Mouse (Mus musculus) CH12.LX (cell line): ENCODE data around the gene Klhdc4. TPM values are rescaled to one million over a fixed set of nuclear protein-coding genes. Genes with fewer than 3 reads are reported as not detected.

Source experiments
- DNase-seq: peaks from one replicate; pipeline ENCODE4 v3.0.0-alpha.2; 2013; ENCODE audit errors: extremely low read depth
- H3K27ac ChIP-seq: 2 replicates; pipeline ENCODE4 v1.5.1; 2012; ENCODE audit warnings: low read depth, mild to moderate bottlenecking, control low read depth, moderate library complexity; ENCODE audit not compliant: insufficient read depth
- H3K27me3 ChIP-seq: replicated peaks from 2 replicates; pipeline ENCODE3; 2012; ENCODE audit warnings: inconsistent platforms
- H3K36me3 ChIP-seq, 2 experiments: replicated peaks in 1 of 2; 2 replicates each; pipeline versions ENCODE3 to v1.6.1; 2012; ENCODE audit warnings: inconsistent platforms in 1 of 2, low read length in 1 of 2, mild to moderate bottlenecking in 1 of 2, mixed read lengths in 1 of 2, moderate library complexity in 1 of 2; ENCODE audit not compliant: control insufficient read depth in 1 of 2, insufficient read depth in 1 of 2
- H3K4me1 ChIP-seq, 2 experiments: 2 replicates each; pipeline ENCODE4 v1.6.1; 2012; ENCODE audit warnings: inconsistent platforms in 1 of 2, moderate library complexity in 1 of 2; ENCODE audit not compliant: insufficient read depth in 2 of 2, control insufficient read depth in 1 of 2
- H3K4me2 ChIP-seq: 2 replicates; pipeline ENCODE4 v1.6.1; 2012; ENCODE audit warnings: low read depth, mild to moderate bottlenecking, control low read depth; ENCODE audit not compliant: poor library complexity, insufficient read depth, severe bottlenecking
- H3K4me3 ChIP-seq, 3 experiments: fragments of 150-350 bp in 1 of 3; sonication (generic) in 1 of 3; replicated peaks in 1 of 3; 2 replicates each; pipeline versions ENCODE3 to v1.5.1; 2011 to 2012; ENCODE audit warnings: low read depth in 2 of 3, low read length in 2 of 3, mild to moderate bottlenecking in 2 of 3, moderate library complexity in 2 of 3, control low read depth in 1 of 3, improper control_type of control experiment in 1 of 3, inconsistent platforms in 1 of 3, mixed read lengths in 1 of 3; ENCODE audit not compliant: poor library complexity in 1 of 3
- H3K79me2 ChIP-seq: replicated peaks from 2 replicates; pipeline ENCODE4 v1.6.1; 2012; ENCODE audit warnings: mild to moderate bottlenecking, moderate library complexity; ENCODE audit not compliant: control insufficient read depth, poor library complexity, insufficient read depth, severe bottlenecking; ENCODE audit errors: extremely low read depth
- H3K9ac ChIP-seq: 2 replicates; pipeline ENCODE4 v1.6.1; 2012; ENCODE audit warnings: low read depth, mild to moderate bottlenecking, control low read depth, moderate library complexity; ENCODE audit not compliant: insufficient read depth
- H3K9me3 ChIP-seq: replicated peaks from 2 replicates; pipeline ENCODE3; 2012; ENCODE audit warnings: low read length, inconsistent platforms, mixed read lengths
- BHLHE40 ChIP-seq: IDR thresholded peaks from 2 replicates; pipeline ENCODE4 v1.6.1; 2011; ENCODE audit warnings: mild to moderate bottlenecking, low read depth, low read length, improper control_type of control experiment
- CHD1 ChIP-seq: IDR thresholded peaks from 2 replicates; pipeline ENCODE4 v1.6.1; 2012; ENCODE audit warnings: low read depth, low read length, improper control_type of control experiment, inconsistent platforms
- CHD2 ChIP-seq: IDR thresholded peaks from 2 replicates; pipeline ENCODE4 v1.6.1; 2011; ENCODE audit warnings: low read length, improper control_type of control experiment
- CTCF ChIP-seq, 2 experiments: IDR thresholded peaks in 1 of 2; conservative IDR thresholded peaks in 1 of 2; 2 replicates each; pipeline ENCODE4 v1.5.1; 2011 to 2012; ENCODE audit warnings: low read depth in 2 of 2, low read length in 2 of 2, improper control_type of control experiment in 1 of 2, inconsistent platforms in 1 of 2, mild to moderate bottlenecking in 1 of 2, moderate library complexity in 1 of 2
- E2F4 ChIP-seq: IDR thresholded peaks from 2 replicates; pipeline ENCODE4 v1.6.1; 2011; ENCODE audit warnings: low read depth, low read length, improper control_type of control experiment; ENCODE audit not compliant: insufficient replicate concordance
- ELF1 ChIP-seq: IDR thresholded peaks from 2 replicates; pipeline ENCODE4 v1.6.1; 2014; ENCODE audit warnings: low read depth, mild to moderate bottlenecking, inconsistent platforms, low read length, improper control_type of control experiment
- EP300 ChIP-seq: IDR thresholded peaks from 2 replicates; pipeline ENCODE4 v1.6.1; 2011; ENCODE audit warnings: low read length, improper control_type of control experiment
- ETS1 ChIP-seq: conservative IDR thresholded peaks from 2 replicates; pipeline ENCODE4 v1.6.1; 2012; ENCODE audit warnings: low read depth, mild to moderate bottlenecking, inconsistent platforms, low read length, improper control_type of control experiment, moderate library complexity
- GABPA ChIP-seq: IDR thresholded peaks from 2 replicates; pipeline ENCODE4 v1.6.1; 2012; ENCODE audit warnings: low read depth, low read length, improper control_type of control experiment, inconsistent platforms; ENCODE audit not compliant: insufficient replicate concordance
- HCFC1 ChIP-seq: IDR thresholded peaks from 2 replicates; pipeline ENCODE4 v1.6.1; 2012; ENCODE audit warnings: low read depth, mild to moderate bottlenecking, inconsistent platforms, low read length, improper control_type of control experiment
- IRF4 ChIP-seq: IDR thresholded peaks from 2 replicates; pipeline ENCODE4 v1.6.1; 2014; ENCODE audit warnings: low read depth, mild to moderate bottlenecking, inconsistent platforms, low read length, improper control_type of control experiment
- JUN ChIP-seq: IDR thresholded peaks from 2 replicates; pipeline ENCODE4 v1.6.1; 2011; ENCODE audit warnings: low read depth, mild to moderate bottlenecking, low read length, improper control_type of control experiment, moderate library complexity; ENCODE audit not compliant: insufficient read depth
- JUND ChIP-seq: conservative IDR thresholded peaks from 2 replicates; pipeline ENCODE4 v1.6.1; 2011; ENCODE audit warnings: low read depth, low read length, improper control_type of control experiment
- KAT2A ChIP-seq: IDR thresholded peaks from 2 replicates; pipeline ENCODE4 v1.6.1; 2012; ENCODE audit warnings: low read length, improper control_type of control experiment, inconsistent platforms; ENCODE audit not compliant: insufficient replicate concordance
- MAFK ChIP-seq: IDR thresholded peaks from 2 replicates; pipeline ENCODE4 v1.6.1; 2011; ENCODE audit warnings: low read length, improper control_type of control experiment; ENCODE audit not compliant: insufficient replicate concordance
- MAX ChIP-seq: IDR thresholded peaks from 2 replicates; pipeline ENCODE4 v1.6.1; 2011; ENCODE audit warnings: low read length, improper control_type of control experiment
- MAZ ChIP-seq: IDR thresholded peaks from 2 replicates; pipeline ENCODE4 v1.6.1; 2012; ENCODE audit warnings: low read depth, mild to moderate bottlenecking, inconsistent platforms, low read length, improper control_type of control experiment, moderate library complexity
- MEF2A ChIP-seq: IDR thresholded peaks from 2 replicates; pipeline ENCODE4 v1.6.1; 2014; ENCODE audit warnings: low read depth, mild to moderate bottlenecking, inconsistent platforms, low read length, improper control_type of control experiment, borderline replicate concordance
- MXI1 ChIP-seq: IDR thresholded peaks from 2 replicates; pipeline ENCODE4 v1.6.1; 2011; ENCODE audit warnings: mild to moderate bottlenecking, low read depth, low read length, improper control_type of control experiment
- MYC ChIP-seq: IDR thresholded peaks from 2 replicates; pipeline ENCODE4 v1.6.1; 2011; ENCODE audit warnings: low read depth, mild to moderate bottlenecking, improper control_type of control experiment, low read length
- NELFE ChIP-seq: IDR thresholded peaks from 2 replicates; pipeline ENCODE4 v1.6.1; 2011; ENCODE audit warnings: low read depth, low read length, improper control_type of control experiment
- NRF1 ChIP-seq: IDR thresholded peaks from 2 replicates; pipeline ENCODE4 v1.6.1; 2014; ENCODE audit warnings: low read depth, mild to moderate bottlenecking, inconsistent platforms, low read length, improper control_type of control experiment, moderate library complexity
- PAX5 ChIP-seq: IDR thresholded peaks from 2 replicates; pipeline ENCODE4 v1.6.1; 2012; ENCODE audit warnings: low read length, inconsistent platforms, mixed read lengths
- POLR2A ChIP-seq: IDR thresholded peaks from 2 replicates; pipeline ENCODE4 v1.6.1; 2011; ENCODE audit warnings: low read depth, mild to moderate bottlenecking, improper control_type of control experiment, low read length
- POLR2AphosphoS2 ChIP-seq: IDR thresholded peaks from 2 replicates; pipeline ENCODE4 v1.6.1; 2011; ENCODE audit warnings: low read depth, low read length, improper control_type of control experiment
- RAD21 ChIP-seq: IDR thresholded peaks from 2 replicates; pipeline ENCODE4 v1.6.1; 2011; ENCODE audit warnings: low read depth, mild to moderate bottlenecking, low read length, improper control_type of control experiment, moderate library complexity
- RCOR1 ChIP-seq: conservative IDR thresholded peaks from 2 replicates; pipeline ENCODE4 v1.6.1; 2012; ENCODE audit warnings: low read depth, mild to moderate bottlenecking, inconsistent platforms, low read length, improper control_type of control experiment
- SIN3A ChIP-seq: IDR thresholded peaks from 2 replicates; pipeline ENCODE4 v1.6.1; 2012; ENCODE audit warnings: low read length, improper control_type of control experiment, inconsistent platforms
- SMC3 ChIP-seq: IDR thresholded peaks from 2 replicates; pipeline ENCODE4 v1.6.1; 2011; ENCODE audit warnings: low read depth, low read length, improper control_type of control experiment
- TBP ChIP-seq: conservative IDR thresholded peaks from 2 replicates; pipeline ENCODE4 v1.6.1; 2011; ENCODE audit warnings: low read depth, low read length, improper control_type of control experiment
- TCF12 ChIP-seq: IDR thresholded peaks from 2 replicates; pipeline ENCODE4 v1.6.1; 2014; ENCODE audit warnings: low read depth, mild to moderate bottlenecking, inconsistent platforms, low read length, improper control_type of control experiment
- UBTF ChIP-seq: IDR thresholded peaks from 2 replicates; pipeline ENCODE4 v1.6.1; 2012; ENCODE audit warnings: low read depth, mild to moderate bottlenecking, inconsistent platforms, low read length, improper control_type of control experiment, moderate library complexity
- USF1 ChIP-seq: IDR thresholded peaks from 2 replicates; pipeline ENCODE4 v1.6.1; 2014; ENCODE audit warnings: low read depth, mild to moderate bottlenecking, inconsistent platforms, low read length, improper control_type of control experiment
- USF2 ChIP-seq: conservative IDR thresholded peaks from 2 replicates; pipeline ENCODE4 v1.6.1; 2011; ENCODE audit warnings: low read depth, low read length, improper control_type of control experiment
- ZC3H11A ChIP-seq: IDR thresholded peaks from 2 replicates; pipeline ENCODE4 v1.6.1; 2012; ENCODE audit warnings: low read depth, mild to moderate bottlenecking, inconsistent platforms, low read length, improper control_type of control experiment
- ZKSCAN1 ChIP-seq: IDR thresholded peaks from 2 replicates; pipeline ENCODE4 v1.6.1; 2012; ENCODE audit warnings: low read depth, inconsistent platforms, low read length, improper control_type of control experiment, borderline replicate concordance
- ZMIZ1 ChIP-seq: IDR thresholded peaks from 2 replicates; pipeline ENCODE4 v1.6.1; 2012; ENCODE audit warnings: low read depth, mild to moderate bottlenecking, inconsistent platforms, low read length, improper control_type of control experiment
- ZNF384 ChIP-seq: IDR thresholded peaks from 2 replicates; pipeline ENCODE4 v1.6.1; 2012; ENCODE audit warnings: low read depth, low read length, improper control_type of control experiment, inconsistent platforms
- dilution Hi-C: fragments of 300-500 bp; cut with MboI; formaldehyde crosslinking; loops from 2 replicates; pipeline ENCODE4 v1.14.3; 2020; ENCODE audit warnings: low sequenced_read_pairs; ENCODE audit not compliant: extremely low pct_unique_long_range_greater_than_20kb, extremely low pct_ligation_motif_present
- in situ Hi-C: fragments of 300-500 bp; cut with MboI; formaldehyde crosslinking; loops from 3 replicates; pipeline ENCODE4 v1.14.3; 2019; ENCODE audit warnings: low sequenced_read_pairs, low pct_ligation_motif_present, low pct_unique_long_range_greater_than_20kb, mixed read lengths
- polyA plus RNA-seq: library from polyadenylated mRNA; unstranded; fragments of >175 nt; gene quantifications from 2 replicates; pipeline ENCODE4 v1.2.1, GENCODE M21; 2012; ENCODE audit warnings: low read depth; ENCODE audit not compliant: insufficient read length
- total RNA-seq, 2 experiments: library from RNA; depleted of rRNA; stranded (reverse); fragments of 300-350 nt in 1 of 2; fragments of >200 nt in 1 of 2; gene quantifications; 2 replicates each; pipeline ENCODE4 v1.2.3; 2012 to 2014

Gene Klhdc4
- 54.3 and 66.9 TPM in 2 replicates for total RNA-seq (2012; rRNA removed)
- 35.5 and 42.4 TPM in 2 replicates for total RNA-seq (2014; rRNA removed)
- 51.5 and 69.7 TPM in 2 replicates for polyA plus RNA-seq

DNA sequence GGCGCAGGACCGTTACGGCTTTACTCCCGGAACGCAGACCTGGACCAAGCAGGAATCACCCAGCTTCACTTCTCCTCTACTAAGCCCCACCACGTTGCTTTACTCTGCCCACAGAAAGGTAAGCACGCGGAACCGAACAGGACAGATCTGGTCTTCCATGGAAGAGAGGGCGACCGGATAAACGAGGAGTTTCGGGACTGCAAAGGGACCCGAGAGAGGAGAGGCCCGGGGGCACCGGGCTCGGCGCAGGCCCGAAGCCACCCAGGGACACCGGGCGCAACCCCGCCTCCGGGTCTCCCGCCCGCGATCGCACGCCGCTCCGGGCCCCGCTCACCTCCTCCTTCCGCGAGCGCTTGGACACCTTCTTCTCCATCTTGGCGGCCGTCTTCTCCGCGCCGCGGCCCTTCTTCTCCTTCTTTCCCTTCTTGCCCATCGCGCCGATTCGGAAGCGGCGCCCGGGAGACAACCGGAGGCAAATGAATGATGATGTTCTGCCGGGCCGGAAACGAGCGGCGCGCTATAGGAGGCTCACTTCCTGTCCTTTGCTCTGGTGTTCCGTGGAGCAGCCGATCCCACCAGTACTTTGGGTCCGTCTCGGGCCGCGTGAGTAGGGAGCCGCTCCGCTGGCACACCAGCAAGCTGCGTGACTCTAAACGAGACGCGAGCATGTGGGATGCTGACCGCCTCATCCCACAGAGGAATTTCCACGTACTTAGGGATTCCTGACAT lies at the start of gene Klhdc4:
Gene Klhdc4, minus strand, starts transcription at position 522 of the 729 bp plus-strand sequence.
- Histone ChIP-seq H3K27me3 (no peaks in the 10 kb centered on the region), H3K9me3 (no peaks in the 10 kb centered on the region), H3K27ac (peak within 1 kb of the TSS; percentile 3; the same call in 1 of the 2 replicates), H3K4me3 (peak within 1 kb of the TSS; percentile 84 to 98 (median 90)), H3K4me1 (peaks cover 7 to 24% of the 10 kb centered on the region in 2 experiments; a peak in 3 of 4 replicates), H3K4me2 (peak within 1 kb of the TSS; percentile 88), H3K9ac (peak within 1 kb of the TSS; percentile 76), H3K79me2 (peaks cover 21% of the 10 kb centered on the region), H3K36me3 (peaks cover 0 to 6% of the 10 kb centered on the region in 2 experiments)
- peak; percentile 16; the same call in 1 of the 2 replicates for TF ChIP-seq NRF1
- TF ChIP-seq ZNF384, result no peak
- TF ChIP-seq CHD1, result no peak
- TF ChIP-seq POLR2AphosphoS2, result peak; percentile 80; the same call in 1 of the 2 replicates
- peak; percentile 88 for TF ChIP-seq IRF4
- no peak for TF ChIP-seq EP300
- peak; percentile 92 for TF ChIP-seq TCF12
- TF ChIP-seq TBP, result peak; percentile 83
- TF ChIP-seq RCOR1, result 0 out of 2 replicates have a peak, but pooled peaks have one; percentile 12
- no peak for TF ChIP-seq MAFK
- peak; percentile 94 for TF ChIP-seq MAX
- no peak for TF ChIP-seq JUND
- TF ChIP-seq RAD21, result no peak
- TF ChIP-seq GABPA, result no peak; the same call in 1 of the 2 replicates
- TF ChIP-seq E2F4, result no peak
- peak; percentile 94 for TF ChIP-seq MXI1
- TF ChIP-seq MYC, result peak; percentile 93
- TF ChIP-seq ZMIZ1, result no peak; the same call in 1 of the 2 replicates
- TF ChIP-seq CTCF (conservative IDR thresholded peaks at IDR 0.05 in 1 of 2, IDR thresholded peaks at IDR 0.05 in 1 of 2; ENCODE audit: low read depth in 2 of 2, low read length in 2 of 2), result no peak
- TF ChIP-seq SIN3A, result peak; percentile 94
- TF ChIP-seq PAX5, result no peak
- peak; percentile 61; the same call in 1 of the 2 replicates for TF ChIP-seq MEF2A
- TF ChIP-seq CHD2, result no peak
- peak; percentile 79 for TF ChIP-seq NELFE
- no peak; the same call in 1 of the 2 replicates for TF ChIP-seq USF2
- peak; percentile 85 for TF ChIP-seq BHLHE40
- no peak for TF ChIP-seq SMC3
- no peak for TF ChIP-seq USF1
- TF ChIP-seq MAZ, result no peak
- TF ChIP-seq ZKSCAN1, result no peak
- TF ChIP-seq ETS1, result 0 out of 2 replicates have a peak, but pooled peaks have one; percentile 9
- peak; percentile 98 for TF ChIP-seq HCFC1
- TF ChIP-seq KAT2A, result peak; percentile 92; the same call in 1 of the 2 replicates
- no peak for TF ChIP-seq ZC3H11A
- no peak for TF ChIP-seq JUN
- peak; percentile 79 for TF ChIP-seq ELF1
- TF ChIP-seq POLR2A, result peak; percentile 83
- peak; percentile 30; the same call in 1 of the 2 replicates for TF ChIP-seq UBTF
- dilution Hi-C loops (no loop called here), in situ Hi-C loops (no loop called here)
- peak; percentile 93 for DNase-seq
